Mouse (Mus musculus) intestine, embryonic 16.5 days (tissue): ENCODE measurements around the gene Cntn1. TPM values are rescaled to one million over a fixed set of nuclear protein-coding genes. Genes with fewer than 3 reads are reported as not detected.
"Not testable (repeated sequence)": the region's sequence is repeated elsewhere in the genome, so short reads cannot be mapped to it uniquely, and the experiment has no call there.

Experiments
- ATAC-seq: fragments of 200-750 bp; cut with Nextera tagmentation; 2 replicates; pipeline ENCODE4 v1.8.0; 2017; ENCODE audit warnings: moderate TSS enrichment, moderate library complexity
- H3K27ac ChIP-seq: fragments of 300-500 bp; sonication (generic); 2 replicates; pipeline ENCODE4 v1.5.1; 2014; ENCODE audit warnings: mild to moderate bottlenecking, low read length
- H3K27me3 ChIP-seq: fragments of 300-500 bp; sonication (generic); replicated peaks from 2 replicates; pipeline ENCODE4 v1.6.1; 2014; ENCODE audit warnings: low read length, control low read depth, mixed read lengths; ENCODE audit not compliant: control insufficient read depth, insufficient read depth
- H3K36me3 ChIP-seq: fragments of 300-500 bp; sonication (generic); 2 replicates; pipeline ENCODE4 v1.6.1; 2014; ENCODE audit warnings: low read length, control low read depth; ENCODE audit not compliant: control insufficient read depth, insufficient read depth
- H3K4me1 ChIP-seq: fragments of 300-500 bp; sonication (generic); 2 replicates; pipeline ENCODE4 v1.6.1; 2014; ENCODE audit warnings: low read length, control low read depth, mixed read lengths; ENCODE audit not compliant: control insufficient read depth, insufficient read depth
- H3K4me2 ChIP-seq: fragments of 300-500 bp; sonication (generic); 2 replicates; pipeline ENCODE4 v1.6.1; 2014; ENCODE audit warnings: low read depth, low read length, control low read depth
- H3K4me3 ChIP-seq: fragments of 300-500 bp; sonication (generic); 2 replicates; pipeline ENCODE4 v1.5.1; 2014; ENCODE audit warnings: mild to moderate bottlenecking, low read length
- H3K9ac ChIP-seq: fragments of 300-500 bp; sonication (generic); 2 replicates; pipeline ENCODE4 v1.6.1; 2014; ENCODE audit warnings: low read depth, low read length
- H3K9me3 ChIP-seq: fragments of 300-500 bp; sonication (generic); 2 replicates; pipeline ENCODE4 v1.6.1; 2016; ENCODE audit warnings: low read length, control low read depth; ENCODE audit not compliant: control insufficient read depth
- WGBS: fragments of 180-500 bp; shearing (Covaris S2); extraction: QIAGEN DNeasy Blood & Tissue Kit; methylation state at CpG from one replicate; pipeline ENCODE4 v1.1.7; 2014; 5-methylcytosine and 5-hydroxymethylcytosine counted together
- polyA plus RNA-seq: library from polyadenylated mRNA; unstranded; fragments of >200 nt; fragmentation: Nextera tagmentation; extraction: Ambion mirVana; gene quantifications from 2 replicates; pipeline ENCODE4 v1.2.1, GENCODE M21; 2015

Gene Cntn1
- polyA plus RNA-seq, 1 experiment from 2014 or later, result 2.2 TPM

- no peak overlapping the region for H3K4me2 ChIP-seq
- no peaks in the 10 kb centered on the region for H3K9me3 ChIP-seq
- no peak overlapping the region for H3K4me3 ChIP-seq
- H3K4me1 ChIP-seq, result no peaks in the 10 kb centered on the region
- H3K27ac ChIP-seq, result no peak overlapping the region
- 73% methylated on average over 2 of the region's 2 CpGs for WGBS
- H3K9ac ChIP-seq, result no peak overlapping the region
- H3K27me3 ChIP-seq, result no peaks in the 10 kb centered on the region
- no peaks in the 10 kb centered on the region for H3K36me3 ChIP-seq
- no peak for ATAC-seq
These were observed 290.5 kb downstream of the Cntn1 start for GRCm38 (mm10) chr15:92341424-92341823.

- Histone ChIP-seq H3K4me1 (no peaks in the 10 kb centered on the region), H3K4me3 (0 out of 2 replicates have a peak overlapping the region, but pooled peaks have one; percentile 13), H3K27ac (no peak overlapping the region), H3K27me3 (no peaks in the 10 kb centered on the region), H3K4me2 (no peak overlapping the region), H3K9ac (no peak overlapping the region), H3K9me3 (no peaks in the 10 kb centered on the region), H3K36me3 (no peaks in the 10 kb centered on the region)
- ATAC-seq, result no peak
- 77% methylated on average over 23 of the region's 23 CpGs for WGBS
These were observed 293.3 kb downstream of the Cntn1 start for GRCm38 (mm10) chr15:92344136-92344869.

GRCm38 (mm10) chr15:92347426-92347825 is 296.5 kb downstream of the Cntn1 start:
- 36% methylated on average over 4 of the region's 4 CpGs for WGBS

GRCm38 (mm10) chr15:92347902-92348301 is 296.9 kb downstream of the Cntn1 start:
- no peaks in the 10 kb centered on the region for H3K27me3 ChIP-seq
- no peaks in the 10 kb centered on the region for H3K9me3 ChIP-seq
- H3K9ac ChIP-seq, result no peak overlapping the region
- WGBS, result 28% methylated on average over 3 of the region's 3 CpGs
- H3K4me1 ChIP-seq, result no peaks in the 10 kb centered on the region
- no peak overlapping the region for H3K4me2 ChIP-seq
- no peak overlapping the region for H3K27ac ChIP-seq
- ATAC-seq, result no peak
- H3K36me3 ChIP-seq, result no peaks in the 10 kb centered on the region
- H3K4me3 ChIP-seq, result no peak overlapping the region

More at GRCm38 (mm10) chr15:92347426-92347825, 296.5 kb downstream of the Cntn1 start:
- Histone ChIP-seq H3K36me3 (no peaks in the 10 kb centered on the region), H3K27me3 (no peaks in the 10 kb centered on the region), H3K27ac (no peak overlapping the region), H3K4me1 (no peaks in the 10 kb centered on the region), H3K9ac (no peak overlapping the region), H3K4me3 (no peak overlapping the region), H3K4me2 (no peak overlapping the region), H3K9me3 (no peaks in the 10 kb centered on the region)
- ATAC-seq, result no peak

- H3K27me3 ChIP-seq, ATAC-seq, H3K4me1 ChIP-seq, H3K9me3 ChIP-seq, H3K4me3 ChIP-seq, H3K36me3 ChIP-seq, H3K4me2 ChIP-seq, H3K27ac ChIP-seq, H3K9ac ChIP-seq: not testable (repeated sequence)
These were observed 297.5 kb downstream of the Cntn1 start for GRCm38 (mm10) chr15:92348453-92348852.

- H3K27ac ChIP-seq, result no peak overlapping the region
- no peaks in the 10 kb centered on the region for H3K4me1 ChIP-seq
- no peak overlapping the region for H3K9ac ChIP-seq
- H3K4me2 ChIP-seq, result no peak overlapping the region
- no peak overlapping the region for H3K4me3 ChIP-seq
- 53% methylated on average over 6 of the region's 6 CpGs for WGBS
- no peak for ATAC-seq
- H3K36me3 ChIP-seq, result no peaks in the 10 kb centered on the region
- no peaks in the 10 kb centered on the region for H3K9me3 ChIP-seq
- H3K27me3 ChIP-seq, result no peaks in the 10 kb centered on the region
These were observed 313.2 kb downstream of the Cntn1 start for GRCm38 (mm10) chr15:92364153-92364552.

GRCm38 (mm10) chr15:92364592-92364991 is 313.6 kb downstream of the Cntn1 start:
- Histone ChIP-seq H3K9me3 (no peaks in the 10 kb centered on the region), H3K4me2 (no peak overlapping the region), H3K9ac (no peak overlapping the region), H3K36me3 (no peaks in the 10 kb centered on the region), H3K27ac (no peak overlapping the region), H3K4me3 (no peak overlapping the region), H3K4me1 (no peaks in the 10 kb centered on the region), H3K27me3 (no peaks in the 10 kb centered on the region)
- no peak for ATAC-seq

Other genes starting within 250 kb of the Cntn1 start
- gene Smgc, start 212.9 kb upstream of the Cntn1 start, polyA plus RNA-seq, result not detected in 2 replicates